Mouse (Mus musculus) frontal cortex, adult (tissue): ENCODE data around the gene Gm3238.
"Not testable (repeated sequence)": the region's sequence is repeated elsewhere in the genome, so short reads cannot be mapped to it uniquely, and the experiment has no call there.

Experiments
- ATAC-seq: cut with Nextera tagmentation; 2 replicates; pipeline ENCODE4 v1.9.2; 2017; ENCODE audit warnings: mild to moderate bottlenecking, moderate library complexity, mixed read lengths; ENCODE audit not compliant: low TSS enrichment

The Gm3238 gene

GRCm38 (mm10) chr10:77771225-77771624, at the start of gene Gm3238:
Gene Gm3238, minus strand, starts transcription at chr10:77771325.
- ATAC-seq: not testable (repeated sequence)

- no peak for ATAC-seq
Observed at GRCm38 (mm10) chr10:77819203-77819602, 48.1 kb upstream of the Gm3238 start.

DNA sequence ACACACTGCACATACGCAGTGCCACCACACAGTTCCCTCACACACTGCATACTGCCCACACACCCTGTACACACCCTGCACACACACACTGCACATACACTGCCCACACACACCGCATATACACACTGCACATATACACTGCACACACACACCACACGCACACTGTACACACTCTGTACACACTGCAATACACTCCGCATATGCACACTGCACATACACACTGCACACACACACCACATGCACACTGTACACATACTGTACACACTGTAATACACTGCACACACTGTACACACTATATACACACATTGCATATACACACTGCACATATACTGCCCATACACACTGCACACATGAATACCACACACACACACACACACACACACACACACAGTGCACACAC, 47.4 kb upstream of the Gm3238 start:
- ATAC-seq: no peak

GRCm38 (mm10) chr10:77815514-77815913, 44.4 kb upstream of the Gm3238 start:
- ATAC-seq: no peak

DNA sequence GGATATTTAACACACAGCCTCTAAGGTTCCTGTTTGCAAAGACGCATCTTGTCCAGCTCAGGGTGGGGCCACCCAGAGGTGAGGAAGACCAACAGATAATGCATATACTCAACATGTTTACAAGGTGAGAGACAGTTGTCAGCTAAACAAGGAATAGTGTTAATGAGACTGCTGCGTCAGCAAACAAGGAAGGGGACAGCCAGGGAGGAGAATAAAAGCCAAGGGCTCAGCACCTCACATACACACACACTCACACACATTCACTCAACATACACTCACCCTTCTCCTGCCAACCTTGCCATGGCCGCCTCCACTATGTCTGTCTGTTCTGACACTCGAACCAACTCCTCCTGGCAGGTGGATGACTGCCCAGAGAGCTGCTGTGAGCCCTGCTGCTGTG, 43.3 kb upstream of the Gm3238 start, which contains the start of gene Gm2696:
Gene Gm2696, plus strand, starts transcription at position 301 of the 400 bp plus-strand sequence.
- ATAC-seq: no peak

- ATAC-seq: no peak
Observed at GRCm38 (mm10) chr10:77811743-77812142, 40.6 kb upstream of the Gm3238 start, which contains the start of gene Gm9507. Gene Gm9507, minus strand, starts transcription at chr10:77811843.

DNA sequence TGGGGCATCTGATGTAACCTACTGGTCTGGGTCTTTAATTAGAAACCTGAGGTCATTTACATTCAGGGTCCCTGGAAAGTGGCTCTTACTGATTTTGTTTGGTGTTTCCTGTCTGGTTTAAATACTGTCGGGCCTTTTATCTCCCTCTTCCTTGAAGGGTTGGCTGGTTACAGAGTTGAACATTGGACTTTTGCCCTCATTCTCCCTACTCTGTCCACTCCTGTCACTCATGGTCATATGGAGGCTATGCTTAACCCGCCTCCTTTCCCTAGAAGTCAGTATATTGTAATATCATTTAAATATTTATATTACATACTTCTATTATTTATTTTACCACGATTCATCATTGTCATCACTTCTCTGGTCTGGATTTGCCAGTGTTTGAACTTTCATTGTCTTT, 33.0 kb upstream of the Gm3238 start:
- no peak for ATAC-seq

- no peak for ATAC-seq
Observed at GRCm38 (mm10) chr10:77798921-77799508, 27.9 kb upstream of the Gm3238 start, which contains the start of gene Gm19668. Gene Gm19668, minus strand, starts transcription at chr10:77799133.

DNA sequence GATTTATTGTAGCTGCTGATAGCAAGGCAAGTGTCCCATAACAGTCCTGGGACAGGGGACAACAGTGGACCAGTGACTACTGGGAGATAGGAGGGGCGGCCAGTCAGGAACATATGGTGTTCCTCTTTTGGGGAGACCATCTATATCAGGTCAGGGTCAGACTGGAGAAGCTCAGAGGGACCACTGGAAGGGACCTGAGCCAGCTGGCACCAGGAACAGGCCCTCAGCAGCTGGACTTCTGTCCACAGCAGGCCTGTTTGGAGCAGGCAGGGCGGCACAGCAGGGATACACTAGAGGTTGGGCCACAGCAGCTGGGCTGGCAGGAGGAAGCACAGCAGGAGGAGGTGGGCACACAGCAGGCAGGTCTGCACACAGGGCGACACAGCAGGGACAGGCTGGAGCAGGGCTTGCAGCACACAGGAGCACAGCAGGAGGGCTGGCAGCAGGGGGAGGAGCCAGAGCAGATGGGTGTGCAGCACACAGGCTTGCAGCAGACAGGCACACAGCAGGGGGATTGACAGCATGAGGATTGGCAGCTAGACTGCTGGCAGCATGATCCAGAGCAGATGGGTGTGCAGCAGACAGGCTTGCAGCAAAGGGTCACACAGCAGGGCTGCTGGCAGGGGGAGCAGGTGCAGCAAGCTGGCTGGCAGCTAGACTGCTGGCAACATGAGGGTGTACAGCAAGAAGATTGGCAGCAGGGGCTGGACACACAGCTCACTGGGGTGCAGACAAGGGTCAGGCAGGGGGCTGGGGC, 27.2 kb upstream of the Gm3238 start:
- not testable (repeated sequence) for ATAC-seq

DNA sequence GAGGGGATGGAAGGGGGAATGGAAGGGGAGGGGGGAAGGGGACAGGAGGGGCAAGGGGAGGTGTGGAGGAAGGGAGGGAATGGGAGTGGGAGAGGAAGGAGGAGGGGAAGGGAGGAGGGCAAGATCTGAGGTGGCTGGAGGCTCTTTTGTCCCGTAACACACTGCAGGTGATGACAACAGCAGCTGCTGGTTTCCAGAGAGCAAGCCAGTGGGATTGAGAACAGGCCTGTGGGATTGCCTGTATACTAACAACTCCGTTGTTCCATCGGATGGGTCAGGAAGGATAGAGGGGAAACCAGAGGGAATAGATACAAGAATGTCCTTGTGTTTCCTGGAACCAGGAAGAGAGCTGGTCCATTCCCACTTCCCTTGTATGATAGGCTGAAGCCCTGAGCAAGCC, 26.6 kb upstream of the Gm3238 start:
- no peak for ATAC-seq

DNA sequence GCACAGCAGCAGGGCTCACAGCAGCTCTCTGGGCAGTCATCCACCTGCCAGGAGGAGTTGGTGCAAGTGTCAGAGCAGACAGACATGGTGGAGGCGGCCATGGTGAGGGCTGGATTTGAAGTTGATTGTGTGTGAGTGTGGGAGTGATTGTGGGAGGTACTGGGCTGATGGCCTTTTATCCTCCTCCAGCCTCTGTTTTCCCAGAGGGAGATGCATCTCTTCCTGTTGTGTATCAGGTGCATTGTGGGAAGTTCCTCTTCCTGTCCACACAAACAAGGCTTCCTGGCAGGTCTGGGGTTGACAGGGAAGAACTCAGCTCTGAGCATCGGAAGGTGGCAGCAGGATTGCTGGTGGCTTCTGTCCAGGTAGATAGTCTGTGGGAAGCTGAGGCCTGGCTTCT, 23.9 kb upstream of the Gm3238 start, which contains the start of gene Gm9639:
Gene Gm9639, minus strand, starts transcription at position 101 of the 400 bp plus-strand sequence.
- no peak for ATAC-seq

DNA sequence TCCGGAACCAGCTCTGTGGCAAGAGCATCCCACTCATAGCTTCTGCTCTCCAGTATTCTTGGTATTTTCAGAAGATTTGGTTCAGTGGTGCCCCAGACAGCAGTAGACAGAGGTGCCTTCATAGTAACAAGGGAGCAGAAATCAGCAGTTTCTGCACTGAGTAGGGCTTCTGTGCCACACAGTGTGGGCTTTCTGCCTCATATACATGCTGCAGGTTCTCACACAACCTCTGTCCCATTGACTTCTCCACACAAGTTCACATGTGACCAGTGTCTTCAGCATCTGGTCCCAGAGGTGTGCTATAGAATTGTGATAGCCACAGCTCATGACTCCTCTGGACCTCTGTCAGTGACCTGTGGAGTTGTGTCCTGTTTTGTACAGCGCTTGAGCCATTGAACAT, 17.5 kb upstream of the Gm3238 start:
- no peak for ATAC-seq

DNA sequence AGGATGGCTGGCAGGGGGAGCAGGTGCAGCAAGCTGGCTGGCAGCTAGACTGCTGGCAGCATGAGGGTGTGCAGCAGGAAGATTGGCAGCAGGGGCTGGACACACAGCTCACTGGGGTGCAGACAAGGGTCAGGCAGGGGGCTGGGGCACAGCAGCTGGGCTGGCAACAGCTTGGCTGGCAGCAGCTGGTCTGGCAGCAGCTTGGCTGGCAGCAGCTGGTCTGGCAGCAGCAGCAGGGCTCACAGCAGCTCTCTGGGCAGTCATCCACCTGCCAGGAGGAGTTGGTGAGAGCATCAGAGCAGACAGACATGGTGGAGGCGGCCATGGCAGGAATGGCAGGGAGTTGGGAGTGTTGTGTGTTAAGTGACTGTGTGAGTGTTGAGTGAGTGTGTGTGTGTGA, 16.8 kb upstream of the Gm3238 start, which contains the start of gene Gm7137:
Gene Gm7137, minus strand, starts transcription at position 325 of the 400 bp plus-strand sequence.
- ATAC-seq: not testable (repeated sequence)

GRCm38 (mm10) chr10:77783396-77783795, 12.3 kb upstream of the Gm3238 start:
- ATAC-seq: not testable (repeated sequence)

DNA sequence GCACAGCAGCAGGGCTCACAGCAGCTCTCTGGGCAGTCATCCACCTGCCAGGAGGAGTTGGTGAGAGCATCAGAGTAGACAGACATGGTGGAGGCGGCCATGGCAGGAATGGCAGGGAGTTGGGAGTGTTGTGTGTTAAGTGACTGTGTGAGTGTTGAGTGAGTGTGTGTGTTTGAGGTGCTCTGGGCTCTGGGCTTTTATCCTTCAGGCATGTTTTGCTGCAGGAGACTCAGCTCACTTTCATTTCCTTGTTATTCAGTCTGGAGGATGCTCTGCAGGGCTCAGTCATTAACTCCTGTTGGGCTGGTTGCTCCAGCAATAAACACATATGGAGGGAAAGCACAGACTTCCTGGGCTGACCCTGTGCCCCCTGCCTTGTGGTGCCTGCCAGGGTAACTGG, 11.3 kb upstream of the Gm3238 start, which contains the start of gene Gm3250:
Gene Gm3250, minus strand, starts transcription at position 101 of the 400 bp plus-strand sequence.
- ATAC-seq: not testable (repeated sequence)

- ATAC-seq: not testable (repeated sequence)
Observed at GRCm38 (mm10) chr10:77776844-77777243, 5.7 kb upstream of the Gm3238 start, which contains the start of gene Gm7138. Gene Gm7138, minus strand, starts transcription at chr10:77776944.

DNA sequence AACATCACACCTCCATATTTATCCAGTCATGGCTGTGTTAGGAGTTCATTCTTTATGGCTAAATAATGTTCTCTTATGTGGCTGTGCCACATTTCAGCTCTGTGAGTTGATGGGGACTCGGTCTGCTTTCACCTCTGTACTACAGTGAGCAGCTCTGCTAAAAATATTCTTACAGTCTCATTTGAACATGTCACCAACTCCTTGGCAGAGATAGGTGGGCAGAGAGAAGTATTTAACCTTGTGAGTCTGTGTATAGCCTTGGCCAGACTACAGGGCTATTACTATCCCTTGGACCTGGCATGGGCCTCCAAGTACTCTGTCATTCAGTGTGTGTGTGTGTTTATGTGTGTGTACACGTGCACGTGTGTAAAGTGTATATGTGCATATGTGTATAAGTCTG, 1.0 kb upstream of the Gm3238 start:
- ATAC-seq: not testable (repeated sequence)

GRCm38 (mm10) chr10:77769727-77770126, 1.4 kb downstream of the Gm3238 start:
- ATAC-seq: no peak

DNA sequence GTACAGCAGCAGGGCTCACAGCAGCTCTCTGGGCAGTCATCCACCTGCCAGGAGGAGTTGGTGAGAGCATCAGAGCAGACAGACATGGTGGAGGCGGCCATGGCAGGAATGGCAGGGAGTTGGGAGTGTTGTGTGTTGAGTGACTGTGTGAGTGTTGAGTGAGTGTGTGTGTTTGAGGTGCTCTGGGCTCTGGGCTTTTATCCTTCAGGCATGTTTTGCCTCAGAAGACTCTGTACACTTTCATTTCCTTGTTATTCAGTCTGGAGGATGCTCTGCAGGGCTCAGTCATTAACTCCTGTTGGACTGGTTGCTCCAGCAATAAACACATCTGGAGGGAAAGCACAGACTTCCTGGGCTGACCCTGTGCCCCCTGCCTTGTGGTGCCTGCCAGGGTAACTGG, 11.5 kb downstream of the Gm3238 start, which contains the start of gene Gm3233:
Gene Gm3233, minus strand, starts transcription at position 101 of the 400 bp plus-strand sequence.
- not testable (repeated sequence) for ATAC-seq

- ATAC-seq: no peak
Observed at GRCm38 (mm10) chr10:77753448-77753847, 17.7 kb downstream of the Gm3238 start.

DNA sequence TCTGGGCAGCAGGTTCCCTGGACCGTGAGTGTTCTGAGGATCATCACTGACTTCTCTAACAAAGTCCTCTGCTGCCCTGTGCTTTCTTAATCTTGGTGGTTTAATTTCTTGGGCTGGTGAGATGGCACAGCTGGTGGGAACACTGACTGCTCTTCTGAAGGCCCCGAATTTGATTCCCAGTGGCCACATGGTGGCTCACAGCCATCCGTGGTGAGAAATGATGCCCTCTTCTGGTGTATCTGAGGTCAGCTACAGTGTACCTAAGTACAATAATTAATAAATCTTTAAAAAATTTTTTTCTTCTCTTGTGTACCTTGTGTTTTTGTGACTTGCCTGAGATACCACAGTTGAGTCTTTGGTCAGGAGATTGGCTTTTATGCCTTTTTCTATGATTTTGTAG, 18.8 kb downstream of the Gm3238 start:
- ATAC-seq: not testable (repeated sequence)

GRCm38 (mm10) chr10:77751254-77751653, 19.9 kb downstream of the Gm3238 start, which contains the start of gene Gm9736:
Gene Gm9736, minus strand, starts transcription at chr10:77751354.
- ATAC-seq: not testable (repeated sequence)
